Mouse (Mus musculus): ENCODE measurements at regions not wholly inside any gene's neighbourhood (a gene's known extent, or its start where the extent isn't known, plus 50 kb on each side); places are given as distances from the start of the nearest gene placed in this dataset.

DNA sequence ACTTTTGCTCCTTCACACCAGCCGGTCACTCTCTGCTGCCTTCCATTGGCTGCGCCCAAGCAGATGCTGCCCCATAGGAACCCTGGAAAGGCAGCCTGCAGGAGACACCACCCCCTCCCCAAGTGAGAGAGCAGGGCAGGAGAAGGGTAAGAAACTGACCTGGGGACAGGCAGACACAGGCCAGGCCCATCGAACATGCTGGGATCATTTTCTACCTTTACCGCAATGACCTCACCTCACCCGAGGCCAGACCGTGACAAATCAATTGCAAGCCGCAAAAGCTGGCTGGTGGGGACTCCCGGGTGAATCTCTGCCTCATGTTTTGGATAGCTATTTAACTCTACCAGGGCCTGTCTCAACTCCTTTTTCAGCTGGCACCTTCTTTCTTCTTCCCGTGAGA, 168.9 kb downstream of the Zfp365 start:
- Histone ChIP-seq H3K36me3 (replicated peaks; ENCODE audit: control insufficient read depth, insufficient read depth) (no peaks in the 10 kb centered on the region), H3K27ac (no peak overlapping the region), H3K27me3 (ENCODE audit: control insufficient read depth, insufficient read depth, low read length) (no peaks in the 10 kb centered on the region), H3K4me3 (replicated peaks; ENCODE audit: low read length) (no peak overlapping the region), H3K4me2 (replicated peaks) (no peak overlapping the region), H3K9me3 (ENCODE audit: control insufficient read depth, low read length) (no peaks in the 10 kb centered on the region), H3K9ac (no peak overlapping the region), H3K4me1 (replicated peaks; ENCODE audit: control insufficient read depth, insufficient read depth, low read length) (no peaks in the 10 kb centered on the region)
- 50% methylated on average over 9 of the region's 9 CpGs for WGBS
- DNase-seq (ENCODE audit: low spot score) (no peak), ATAC-seq (ENCODE audit: low FRiP score) (no peak)

- Histone ChIP-seq H3K27ac (no peak overlapping the region), H3K4me1 (replicated peaks; ENCODE audit: control insufficient read depth, insufficient read depth, low read length) (no peaks in the 10 kb centered on the region), H3K9me3 (ENCODE audit: control insufficient read depth, low read length) (no peaks in the 10 kb centered on the region), H3K27me3 (ENCODE audit: control insufficient read depth, insufficient read depth, low read length) (no peaks in the 10 kb centered on the region), H3K4me2 (replicated peaks) (no peak overlapping the region), H3K36me3 (replicated peaks; ENCODE audit: control insufficient read depth, insufficient read depth) (no peaks in the 10 kb centered on the region), H3K4me3 (replicated peaks; ENCODE audit: low read length) (no peak overlapping the region), H3K9ac (no peak overlapping the region)
- DNase-seq (ENCODE audit: low spot score) = no peak
- WGBS = 62% methylated on average over 8 of the region's 8 CpGs
- no peak for ATAC-seq (ENCODE audit: low FRiP score)
These were observed 169.6 kb downstream of the Zfp365 start for GRCm38 (mm10) chr10:67742824-67743223.

- WGBS = 85% methylated on average over 10 of the region's 10 CpGs
- H3K9ac ChIP-seq = no peak overlapping the region
- no peaks in the 10 kb centered on the region for H3K36me3 ChIP-seq (replicated peaks; ENCODE audit: control insufficient read depth, insufficient read depth)
- H3K27me3 ChIP-seq (ENCODE audit: control insufficient read depth, insufficient read depth, low read length) = no peaks in the 10 kb centered on the region
- no peak overlapping the region for H3K27ac ChIP-seq
- DNase-seq (ENCODE audit: low spot score) (no peak), ATAC-seq (ENCODE audit: low FRiP score) (no peak)
- no peak overlapping the region for H3K4me3 ChIP-seq (replicated peaks; ENCODE audit: low read length)
- no peaks in the 10 kb centered on the region for H3K4me1 ChIP-seq (replicated peaks; ENCODE audit: control insufficient read depth, insufficient read depth, low read length)
- no peak overlapping the region for H3K4me2 ChIP-seq (replicated peaks)
- no peaks in the 10 kb centered on the region for H3K9me3 ChIP-seq (ENCODE audit: control insufficient read depth, low read length)
These were observed 170.2 kb downstream of the Zfp365 start for GRCm38 (mm10) chr10:67742305-67742704.

GRCm38 (mm10) chr10:67739199-67739598, 173.3 kb downstream of the Zfp365 start:
- no peak for ATAC-seq (ENCODE audit: low FRiP score)
- no peak overlapping the region for H3K4me3 ChIP-seq (replicated peaks; ENCODE audit: low read length)
- H3K9me3 ChIP-seq (ENCODE audit: control insufficient read depth, low read length) = no peaks in the 10 kb centered on the region
- no peak overlapping the region for H3K9ac ChIP-seq
- DNase-seq (ENCODE audit: low spot score) = no peak
- 61% methylated on average over 1 of the region's 1 CpGs for WGBS
- no peaks in the 10 kb centered on the region for H3K36me3 ChIP-seq (replicated peaks; ENCODE audit: control insufficient read depth, insufficient read depth)
- no peak overlapping the region for H3K27ac ChIP-seq
- H3K4me2 ChIP-seq (replicated peaks) = no peak overlapping the region
- H3K27me3 ChIP-seq (ENCODE audit: control insufficient read depth, insufficient read depth, low read length) = no peaks in the 10 kb centered on the region
- H3K4me1 ChIP-seq (replicated peaks; ENCODE audit: control insufficient read depth, insufficient read depth, low read length) = no peaks in the 10 kb centered on the region

DNA sequence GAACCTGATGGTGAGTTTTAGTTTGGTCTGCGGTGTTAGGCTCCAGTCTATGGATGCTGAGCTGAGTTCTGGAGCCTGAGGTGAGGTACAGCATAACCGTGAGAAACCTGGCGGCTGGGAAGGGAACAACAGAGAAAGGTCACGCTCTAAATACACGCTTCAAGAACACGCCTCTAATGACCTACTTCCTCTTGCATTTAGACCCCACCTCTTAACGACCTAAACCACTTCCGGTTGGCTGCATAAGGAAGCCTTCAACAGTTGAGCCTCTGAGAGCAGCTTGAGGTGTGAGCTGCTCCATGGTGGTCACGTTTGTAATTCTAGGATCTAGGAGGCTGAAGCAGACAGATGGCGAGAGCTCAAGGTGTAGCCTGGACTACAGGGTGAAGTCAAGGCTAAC, 175.8 kb downstream of the Zfp365 start:
- Histone ChIP-seq H3K27ac (no peak overlapping the region), H3K4me2 (replicated peaks) (no peak overlapping the region), H3K27me3 (ENCODE audit: control insufficient read depth, insufficient read depth, low read length) (no peaks in the 10 kb centered on the region), H3K36me3 (replicated peaks; ENCODE audit: control insufficient read depth, insufficient read depth) (no peaks in the 10 kb centered on the region), H3K4me3 (replicated peaks; ENCODE audit: low read length) (no peak overlapping the region), H3K9ac (no peak overlapping the region), H3K9me3 (ENCODE audit: control insufficient read depth, low read length) (no peaks in the 10 kb centered on the region), H3K4me1 (replicated peaks; ENCODE audit: control insufficient read depth, insufficient read depth, low read length) (no peaks in the 10 kb centered on the region)
- WGBS = 90% methylated on average over 10 of the region's 10 CpGs
- ATAC-seq (ENCODE audit: low FRiP score) = no peak
- DNase-seq (ENCODE audit: low spot score) = no peak

GRCm38 (mm10) chr10:67731577-67731976, 180.9 kb downstream of the Zfp365 start:
- ATAC-seq (ENCODE audit: low FRiP score) = no peak
- no peak for DNase-seq (ENCODE audit: low spot score)
- H3K36me3 ChIP-seq (replicated peaks; ENCODE audit: control insufficient read depth, insufficient read depth) = no peaks in the 10 kb centered on the region
- no peak overlapping the region for H3K4me3 ChIP-seq (replicated peaks; ENCODE audit: low read length)
- no peaks in the 10 kb centered on the region for H3K27me3 ChIP-seq (ENCODE audit: control insufficient read depth, insufficient read depth, low read length)
- H3K4me1 ChIP-seq (replicated peaks; ENCODE audit: control insufficient read depth, insufficient read depth, low read length) = no peaks in the 10 kb centered on the region
- H3K4me2 ChIP-seq (replicated peaks) = no peak overlapping the region
- H3K27ac ChIP-seq = no peak overlapping the region
- no peaks in the 10 kb centered on the region for H3K9me3 ChIP-seq (ENCODE audit: control insufficient read depth, low read length)
- WGBS = 87% methylated on average over 9 of the region's 9 CpGs
- H3K9ac ChIP-seq = no peak overlapping the region

- 61% methylated on average over 6 of the region's 6 CpGs for WGBS
- Histone ChIP-seq H3K27me3 (ENCODE audit: control insufficient read depth, insufficient read depth, low read length) (no peaks in the 10 kb centered on the region), H3K36me3 (replicated peaks; ENCODE audit: control insufficient read depth, insufficient read depth) (no peaks in the 10 kb centered on the region), H3K4me3 (replicated peaks; ENCODE audit: low read length) (no peak overlapping the region), H3K9me3 (ENCODE audit: control insufficient read depth, low read length) (no peaks in the 10 kb centered on the region), H3K4me1 (replicated peaks; ENCODE audit: control insufficient read depth, insufficient read depth, low read length) (no peaks in the 10 kb centered on the region), H3K4me2 (replicated peaks) (no peak overlapping the region), H3K9ac (no peak overlapping the region), H3K27ac (no peak overlapping the region)
- ATAC-seq (ENCODE audit: low FRiP score) (peak; percentile 73; the same call in 1 of the 2 replicates), DNase-seq (ENCODE audit: low spot score) (peak; percentile 70)
These were observed 180.5 kb upstream of the Ado start for GRCm38 (mm10) chr10:67729271-67729670.

GRCm38 (mm10) chr10:67727580-67727979, 178.8 kb upstream of the Ado start:
- no peaks in the 10 kb centered on the region for H3K9me3 ChIP-seq (ENCODE audit: control insufficient read depth, low read length)
- no peaks in the 10 kb centered on the region for H3K36me3 ChIP-seq (replicated peaks; ENCODE audit: control insufficient read depth, insufficient read depth)
- H3K27me3 ChIP-seq (ENCODE audit: control insufficient read depth, insufficient read depth, low read length) = no peaks in the 10 kb centered on the region
- DNase-seq (ENCODE audit: low spot score) = no peak
- 92% methylated on average over 4 of the region's 4 CpGs for WGBS
- no peak overlapping the region for H3K4me3 ChIP-seq (replicated peaks; ENCODE audit: low read length)
- no peak overlapping the region for H3K27ac ChIP-seq
- no peak overlapping the region for H3K9ac ChIP-seq
- H3K4me1 ChIP-seq (replicated peaks; ENCODE audit: control insufficient read depth, insufficient read depth, low read length) = no peaks in the 10 kb centered on the region
- no peak overlapping the region for H3K4me2 ChIP-seq (replicated peaks)
- ATAC-seq (ENCODE audit: low FRiP score) = no peak

DNA sequence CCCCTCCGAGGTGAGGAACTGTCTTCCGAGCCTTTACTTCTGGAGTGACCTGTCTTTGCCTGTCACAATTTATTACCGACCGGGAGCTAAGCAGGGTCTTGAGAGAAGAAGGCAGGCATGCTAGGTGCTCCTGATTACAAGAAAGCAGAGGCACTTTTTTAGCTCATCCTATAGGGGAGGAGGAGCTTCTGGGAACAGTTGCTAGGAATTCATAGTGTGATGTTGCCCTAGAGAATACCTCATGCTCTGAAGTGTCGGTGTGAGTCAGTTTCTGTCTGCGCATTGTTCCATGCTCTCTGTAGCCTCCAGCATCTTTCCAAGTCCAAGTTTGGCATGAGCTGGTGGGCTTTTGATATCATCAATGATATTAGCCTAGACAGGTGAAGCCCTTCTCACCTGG, 178.0 kb upstream of the Ado start:
- Histone ChIP-seq H3K27ac (no peak overlapping the region), H3K9me3 (ENCODE audit: control insufficient read depth, low read length) (no peaks in the 10 kb centered on the region), H3K4me1 (replicated peaks; ENCODE audit: control insufficient read depth, insufficient read depth, low read length) (no peaks in the 10 kb centered on the region), H3K4me3 (replicated peaks; ENCODE audit: low read length) (no peak overlapping the region), H3K9ac (no peak overlapping the region), H3K27me3 (ENCODE audit: control insufficient read depth, insufficient read depth, low read length) (no peaks in the 10 kb centered on the region), H3K4me2 (replicated peaks) (no peak overlapping the region), H3K36me3 (replicated peaks; ENCODE audit: control insufficient read depth, insufficient read depth) (no peaks in the 10 kb centered on the region)
- ATAC-seq (ENCODE audit: low FRiP score) = no peak
- 93% methylated on average over 6 of the region's 6 CpGs for WGBS
- DNase-seq (ENCODE audit: low spot score) = no peak

DNA sequence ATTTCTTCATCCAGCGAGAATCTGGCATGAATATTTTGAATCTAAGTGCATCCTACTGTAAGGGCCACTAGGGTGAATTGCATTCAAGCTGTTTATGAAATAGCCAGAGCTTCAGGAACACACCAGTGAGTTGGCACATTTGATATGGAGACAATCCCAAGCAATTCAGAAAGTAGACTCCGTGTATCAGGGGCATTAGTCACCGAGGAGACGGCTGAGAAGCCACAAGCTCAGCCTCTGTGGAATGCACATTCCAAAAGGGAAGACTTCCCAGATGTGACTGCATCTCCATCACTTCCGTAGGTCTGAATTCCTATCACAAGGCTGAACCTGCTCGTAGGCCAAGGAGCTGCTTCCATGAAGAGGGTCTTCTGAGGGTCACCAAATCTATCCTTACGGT, 177.6 kb upstream of the Ado start:
- ATAC-seq (ENCODE audit: low FRiP score) (no peak), DNase-seq (ENCODE audit: low spot score) (no peak)
- 82% methylated on average over 7 of the region's 7 CpGs for WGBS
- no peak overlapping the region for H3K4me3 ChIP-seq (replicated peaks; ENCODE audit: low read length)
- H3K4me2 ChIP-seq (replicated peaks) = no peak overlapping the region
- no peak overlapping the region for H3K27ac ChIP-seq
- no peaks in the 10 kb centered on the region for H3K36me3 ChIP-seq (replicated peaks; ENCODE audit: control insufficient read depth, insufficient read depth)
- H3K9me3 ChIP-seq (ENCODE audit: control insufficient read depth, low read length) = no peaks in the 10 kb centered on the region
- H3K4me1 ChIP-seq (replicated peaks; ENCODE audit: control insufficient read depth, insufficient read depth, low read length) = no peaks in the 10 kb centered on the region
- H3K9ac ChIP-seq = no peak overlapping the region
- no peaks in the 10 kb centered on the region for H3K27me3 ChIP-seq (ENCODE audit: control insufficient read depth, insufficient read depth, low read length)
